Mouse (Mus musculus): ENCODE data around the gene Elovl3. TPM values are rescaled to one million over a fixed set of nuclear protein-coding genes. Genes with fewer than 3 reads are reported as not detected.
"Not testable (repeated sequence)": the region's sequence is repeated elsewhere in the genome, so short reads cannot be mapped to it uniquely, and the experiment has no call there.

Gene Elovl3
- polyA plus RNA-seq, 1 experiment: 0.37 TPM

- Histone ChIP-seq H3ac (ENCODE audit: control insufficient read depth, insufficient read length, low read depth) (peak overlapping the region; percentile 49), H3K4me3 (ENCODE audit: insufficient read depth, poor library complexity, severe bottlenecking) (peak overlapping the region; percentile 18), H3K36me3 (ENCODE audit: control insufficient read depth, insufficient read depth) (no peaks in the 10 kb centered on the region), H3K27me3 (ENCODE audit: control insufficient read depth, insufficient read depth, insufficient read length) (no peaks in the 10 kb centered on the region), H3K79me3 (ENCODE audit: low read depth) (peaks cover 4% of the 10 kb centered on the region), H3K79me2 (ENCODE audit: control insufficient read depth, insufficient read depth) (peaks cover 10% of the 10 kb centered on the region)
- TF ChIP-seq MAX (IDR thresholded peaks at IDR 0.05): peak; percentile 41
- TF ChIP-seq MYOG (IDR thresholded peaks at IDR 0.05; ENCODE audit: control insufficient read depth, extremely low read depth, insufficient read length): no peak
- peak; percentile 82 for TF ChIP-seq USF1 (IDR thresholded peaks at IDR 0.05; ENCODE audit: low read depth)
Observed at GRCm38 (mm10) chr19:46148372-46148760, 16.7 kb downstream of the Elovl3 start.

DNA sequence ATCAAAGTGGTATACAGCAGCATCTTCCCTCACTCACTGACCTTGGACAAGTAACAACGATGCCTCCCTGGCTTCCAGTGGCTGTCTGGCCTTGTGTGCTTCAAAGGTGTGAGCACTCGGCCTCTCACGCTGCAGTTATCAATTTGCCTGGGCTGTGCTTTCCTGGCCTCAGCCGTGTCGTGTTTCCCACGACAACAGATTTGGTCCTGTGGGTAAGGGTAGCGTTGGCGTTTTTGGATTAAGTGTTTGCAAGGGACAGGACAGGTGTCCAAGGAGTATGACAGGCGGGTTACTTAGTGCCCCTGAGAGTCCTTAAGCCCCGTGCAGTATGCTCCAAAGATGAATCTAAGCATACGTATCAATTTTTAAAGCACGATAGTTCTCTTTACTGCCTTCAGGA is 17.4 kb downstream of the Elovl3 start:
- TF ChIP-seq FOSL1 (IDR thresholded peaks at IDR 0.05; ENCODE audit: insufficient read depth, low read length, poor library complexity, severe bottlenecking): no peak
- TF ChIP-seq CEBPB (IDR thresholded peaks at IDR 0.05; ENCODE audit: low read depth): no peak
- TF ChIP-seq USF1 (IDR thresholded peaks at IDR 0.05; ENCODE audit: low read depth): no peak
- no peak for TF ChIP-seq CTCF (IDR thresholded peaks at IDR 0.05; ENCODE audit: control insufficient read depth, insufficient read depth, insufficient read length)
- no peak for TF ChIP-seq MYOD1 (IDR thresholded peaks at IDR 0.05; ENCODE audit: control insufficient read depth, insufficient read length, low read depth)
- no peak for TF ChIP-seq MYOG (IDR thresholded peaks at IDR 0.05; ENCODE audit: control insufficient read depth, extremely low read depth, insufficient read length)
- TF ChIP-seq MAX (IDR thresholded peaks at IDR 0.05): no peak
- H3K4me3 ChIP-seq (ENCODE audit: insufficient read depth, poor library complexity, severe bottlenecking): no peak overlapping the region
- H3K79me3 ChIP-seq (ENCODE audit: low read depth): peaks cover 8% of the 10 kb centered on the region
- no peaks in the 10 kb centered on the region for H3K27me3 ChIP-seq (ENCODE audit: control insufficient read depth, insufficient read depth, insufficient read length)
- no peak overlapping the region for H3ac ChIP-seq (ENCODE audit: control insufficient read depth, insufficient read length, low read depth)
- no peaks in the 10 kb centered on the region for H3K36me3 ChIP-seq (ENCODE audit: control insufficient read depth, insufficient read depth)
- H3K79me2 ChIP-seq (ENCODE audit: control insufficient read depth, insufficient read depth): peaks cover 17% of the 10 kb centered on the region

GRCm38 (mm10) chr19:46152127-46152803 is 20.6 kb downstream of the Elovl3 start, which contains the start of gene Gbf1:
Gene Gbf1 (plus strand): TSS chr19:46152509.
- H3K27me3 ChIP-seq (ENCODE audit: control insufficient read depth, insufficient read depth, insufficient read length): no peaks in the 10 kb centered on the region
- TF ChIP-seq MAX (IDR thresholded peaks at IDR 0.05) (peak; percentile 28), MYOD1 (IDR thresholded peaks at IDR 0.05; ENCODE audit: control insufficient read depth, insufficient read length, low read depth) (no peak)
- peaks cover 8% of the 10 kb centered on the region for H3K36me3 ChIP-seq (ENCODE audit: control insufficient read depth, insufficient read depth)
- peak within 1 kb of the TSS; percentile 89 for H3K4me3 ChIP-seq (ENCODE audit: insufficient read depth, poor library complexity, severe bottlenecking)
- peaks cover 48% of the 10 kb centered on the region for H3K79me2 ChIP-seq (ENCODE audit: control insufficient read depth, insufficient read depth)
- H3ac ChIP-seq (ENCODE audit: control insufficient read depth, insufficient read length, low read depth): peak within 1 kb of the TSS; percentile 74
- H3K79me3 ChIP-seq (ENCODE audit: low read depth): peaks cover 21% of the 10 kb centered on the region

GRCm38 (mm10) chr19:46165950-46166349 is 34.3 kb downstream of the Elovl3 start:
- Histone ChIP-seq H3K36me3 (ENCODE audit: control insufficient read depth, insufficient read depth) (peaks cover 35% of the 10 kb centered on the region), H3ac (ENCODE audit: control insufficient read depth, insufficient read length, low read depth) (no peak overlapping the region), H3K79me3 (ENCODE audit: low read depth) (peaks cover 7% of the 10 kb centered on the region), H3K27me3 (ENCODE audit: control insufficient read depth, insufficient read depth, insufficient read length) (no peaks in the 10 kb centered on the region), H3K4me3 (ENCODE audit: insufficient read depth, poor library complexity, severe bottlenecking) (no peak overlapping the region), H3K79me2 (ENCODE audit: control insufficient read depth, insufficient read depth) (peaks cover 21% of the 10 kb centered on the region)
- TF ChIP-seq FOSL1 (IDR thresholded peaks at IDR 0.05; ENCODE audit: insufficient read depth, low read length, poor library complexity, severe bottlenecking) (no peak), CTCF (IDR thresholded peaks at IDR 0.05; ENCODE audit: control insufficient read depth, insufficient read depth, insufficient read length) (no peak), MYOD1 (IDR thresholded peaks at IDR 0.05; ENCODE audit: control insufficient read depth, insufficient read length, low read depth) (peak; percentile 35), MYOG (IDR thresholded peaks at IDR 0.05; ENCODE audit: control insufficient read depth, extremely low read depth, insufficient read length) (no peak), MAX (IDR thresholded peaks at IDR 0.05) (no peak)

GRCm38 (mm10) chr19:46167169-46167568 is 35.5 kb downstream of the Elovl3 start:
- H3K79me3 ChIP-seq (ENCODE audit: low read depth); H3K27me3 ChIP-seq (ENCODE audit: control insufficient read depth, insufficient read depth, insufficient read length); H3K4me3 ChIP-seq (ENCODE audit: insufficient read depth, poor library complexity, severe bottlenecking); H3ac ChIP-seq (ENCODE audit: control insufficient read depth, insufficient read length, low read depth); H3K79me2 ChIP-seq (ENCODE audit: control insufficient read depth, insufficient read depth): not testable (repeated sequence)
- H3K36me3 ChIP-seq (ENCODE audit: control insufficient read depth, insufficient read depth): peaks cover 46% of the 10 kb centered on the region

DNA sequence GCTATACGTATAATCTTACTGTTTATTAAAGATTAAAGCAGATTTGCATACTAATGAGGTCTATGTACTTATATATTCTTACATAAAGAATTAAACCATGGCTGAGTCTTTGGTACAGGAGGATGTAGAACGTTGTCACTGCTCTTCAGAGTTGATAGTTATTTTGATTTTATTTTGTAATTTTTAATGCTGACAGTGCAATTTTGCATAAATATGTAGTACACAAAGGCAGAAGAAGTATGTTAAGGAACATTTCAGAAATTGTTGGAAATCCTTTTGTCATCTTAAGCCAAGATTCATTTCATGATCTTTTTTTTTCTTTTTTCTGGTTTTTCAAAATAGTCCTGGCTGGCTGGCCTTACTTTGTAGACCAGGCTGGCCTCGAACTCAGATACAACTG is 37.7 kb downstream of the Elovl3 start:
- no peak for TF ChIP-seq USF1 (IDR thresholded peaks at IDR 0.05; ENCODE audit: low read depth)
- Histone ChIP-seq H3K79me3 (ENCODE audit: low read depth) (peaks cover 4% of the 10 kb centered on the region), H3K36me3 (ENCODE audit: control insufficient read depth, insufficient read depth) (peaks cover 49% of the 10 kb centered on the region)

More for the DNA sequence above, 37.7 kb downstream of the Elovl3 start:
- Histone ChIP-seq H3ac (ENCODE audit: control insufficient read depth, insufficient read length, low read depth) (no peak overlapping the region), H3K27me3 (ENCODE audit: control insufficient read depth, insufficient read depth, insufficient read length) (no peaks in the 10 kb centered on the region), H3K79me2 (ENCODE audit: control insufficient read depth, insufficient read depth) (no peaks in the 10 kb centered on the region), H3K4me3 (ENCODE audit: insufficient read depth, poor library complexity, severe bottlenecking) (no peak overlapping the region)

Measured in C2C12 (cell line).